Comparison of ENCODE assay signal across 8 mouse cellular contexts in genomic region chr4:107177506-107177905, GRCm38 (mm10). TPM values are rescaled to one million over a fixed set of nuclear protein-coding genes. Genes with fewer than 3 reads are reported as not detected.
DNase-seq lines count a peak whose midpoint lies in the region; ATAC-seq lines count a peak whose summit lies in the region.

No protein-coding gene starts in this region.

- H3K9ac ChIP-seq in kidney, embryonic 16.5 days (replicated peaks; ENCODE audit: low read length), result peak overlapping the region; percentile 77
- H3K9ac ChIP-seq in hindbrain, embryonic 12.5 days, result peak overlapping the region; percentile 91
- peak overlapping the region; percentile 91 for H3K9ac ChIP-seq in midbrain, embryonic 14.5 days (replicated peaks; ENCODE audit: low read length)

- no peak for ATAC-seq in kidney, embryonic 16.5 days (ENCODE audit: low FRiP score, low TSS enrichment)
- no peak for ATAC-seq in hindbrain, embryonic 12.5 days (ENCODE audit: low FRiP score)
- no peak for ATAC-seq in midbrain, embryonic 14.5 days (ENCODE audit: low FRiP score, low TSS enrichment)

- peaks cover 26% of the 10 kb centered on the region for H3K4me1 ChIP-seq in kidney, embryonic 16.5 days (ENCODE audit: insufficient read depth, low read length)
- H3K4me1 ChIP-seq in brown adipose tissue, adult 24 weeks (ENCODE audit: control insufficient read depth, insufficient read depth, insufficient read length, low read length), result peaks cover 4% of the 10 kb centered on the region; the same call in 1 of the 2 replicates
- peaks cover 29% of the 10 kb centered on the region for H3K4me1 ChIP-seq in hindbrain, embryonic 12.5 days
- H3K4me1 ChIP-seq in midbrain, embryonic 14.5 days (ENCODE audit: control insufficient read depth, insufficient read depth, low read length), result peaks cover 17% of the 10 kb centered on the region

- peaks cover 2% of the 10 kb centered on the region; the same call in 1 of the 2 replicates for H3K36me3 ChIP-seq in kidney, embryonic 16.5 days (ENCODE audit: insufficient read depth, low read length)
- H3K36me3 ChIP-seq in hindbrain, embryonic 12.5 days, result peaks cover 16% of the 10 kb centered on the region
- H3K36me3 ChIP-seq in midbrain, embryonic 14.5 days (ENCODE audit: control insufficient read depth, insufficient read depth, low read length), result peaks cover 15% of the 10 kb centered on the region

- peak overlapping the region; percentile 70 for H3K4me3 ChIP-seq in kidney, embryonic 16.5 days (ENCODE audit: low read length)
- H3K4me3 ChIP-seq in brown adipose tissue, adult 24 weeks (ENCODE audit: insufficient read depth, low read depth, low read length), result peak overlapping the region; percentile 88
- H3K4me3 ChIP-seq in hindbrain, embryonic 12.5 days, result peak overlapping the region; percentile 97
- peak overlapping the region; percentile 98 for H3K4me3 ChIP-seq in midbrain, embryonic 14.5 days (replicated peaks; ENCODE audit: low read depth, low read length)

- 35% methylated on average over 11 of the region's 11 CpGs for WGBS in kidney, embryonic 16.5 days
- WGBS in hindbrain, embryonic 12.5 days, result 53% methylated on average over 11 of the region's 11 CpGs
- WGBS in midbrain, embryonic 14.5 days, result 55% methylated on average over 11 of the region's 11 CpGs

- no peak for DNase-seq in kidney, postnatal 25 days
- no peak for DNase-seq in midbrain, embryonic 14.5 days
- DNase-seq in thymus, postnatal 4 days, result no peak
- no peak for DNase-seq in urinary bladder, postnatal 10 days (ENCODE audit: low spot score)
- DNase-seq in gastrocnemius, adult 8-10 months (ENCODE audit: low spot score in 2 of 2), result no peak

- no peaks in the 10 kb centered on the region for H3K9me3 ChIP-seq in kidney, embryonic 16.5 days (ENCODE audit: low read length)
- H3K9me3 ChIP-seq in hindbrain, embryonic 12.5 days (replicated peaks), result no peaks in the 10 kb centered on the region
- H3K9me3 ChIP-seq in midbrain, embryonic 14.5 days (ENCODE audit: control insufficient read depth, low read length), result no peaks in the 10 kb centered on the region

- no peaks in the 10 kb centered on the region for H3K27me3 ChIP-seq in kidney, embryonic 16.5 days (ENCODE audit: insufficient read depth, low read length)
- H3K27me3 ChIP-seq in hindbrain, embryonic 12.5 days, result no peaks in the 10 kb centered on the region
- no peaks in the 10 kb centered on the region for H3K27me3 ChIP-seq in midbrain, embryonic 14.5 days (ENCODE audit: control insufficient read depth, insufficient read depth, low read length)

- peak overlapping the region; percentile 99 for H3K27ac ChIP-seq in kidney, embryonic 16.5 days (ENCODE audit: low read length)
- peak overlapping the region; percentile 87; the same call in 1 of the 2 replicates for H3K27ac ChIP-seq in brown adipose tissue, adult 24 weeks (replicated peaks; ENCODE audit: low read depth, low read length)
- peak overlapping the region; percentile 99 for H3K27ac ChIP-seq in hindbrain, embryonic 12.5 days
- peak overlapping the region; percentile 96 for H3K27ac ChIP-seq in midbrain, embryonic 14.5 days (replicated peaks; ENCODE audit: low read depth, low read length)

- peak overlapping the region; percentile 60 for H3K4me2 ChIP-seq in kidney, embryonic 16.5 days (replicated peaks; ENCODE audit: low read depth, low read length)
- H3K4me2 ChIP-seq in hindbrain, embryonic 12.5 days (replicated peaks), result peak overlapping the region; percentile 55
- peak overlapping the region; percentile 83 for H3K4me2 ChIP-seq in midbrain, embryonic 14.5 days (ENCODE audit: low read length)

RNA-seq across cellular contexts. Expression of gene Tmem59, which starts 0.7 kb away (rescaled TPM):
- polyA plus RNA-seq in kidney, embryonic 16.5 days (2015; fragmentation: Nextera tagmentation; extraction: Ambion mirVana), result 523 and 557 TPM in 2 replicates
- 210 and 225 TPM in 2 replicates for polyA plus RNA-seq in brown adipose tissue, adult 24 weeks (2012; ENCODE audit: insufficient read depth, insufficient read length, missing spikeins)
- 390 and 391 TPM in 2 replicates for polyA plus RNA-seq in hindbrain, embryonic 12.5 days (2016; fragmentation: Nextera tagmentation; extraction: Ambion mirVana)
- polyA plus RNA-seq in midbrain, embryonic 14.5 days (2014; fragmentation: Nextera tagmentation; extraction: Ambion mirVana), result 334 and 361 TPM in 2 replicates
- total RNA-seq in gastrocnemius, adult 8-10 months (2022), result 10 to 100 TPM; 79.9 to 91.5 (median 85.1) TPM

RNA-seq across cellular contexts. Expression of gene Tceanc2, which starts 1.4 kb away (rescaled TPM):
- polyA plus RNA-seq in kidney, embryonic 16.5 days (2015; fragmentation: Nextera tagmentation; extraction: Ambion mirVana), result 22.1 and 29.7 TPM in 2 replicates
- 15.9 and 18.4 TPM in 2 replicates for polyA plus RNA-seq in brown adipose tissue, adult 24 weeks (2012; ENCODE audit: insufficient read depth, insufficient read length, missing spikeins)
- polyA plus RNA-seq in hindbrain, embryonic 12.5 days (2016; fragmentation: Nextera tagmentation; extraction: Ambion mirVana), result 20.8 and 35.2 TPM in 2 replicates
- 15.0 and 18.7 TPM in 2 replicates for polyA plus RNA-seq in midbrain, embryonic 14.5 days (2014; fragmentation: Nextera tagmentation; extraction: Ambion mirVana)
- total RNA-seq in gastrocnemius, adult 8-10 months (2022), result 10 to 100 TPM; 11.0 to 14.8 (median 11.9) TPM

RNA-seq across cellular contexts. Expression of gene Ldlrad1, which starts 31.5 kb away (rescaled TPM):
- not detected in 2 replicates for polyA plus RNA-seq in kidney, embryonic 16.5 days (2015; fragmentation: Nextera tagmentation; extraction: Ambion mirVana)
- polyA plus RNA-seq in brown adipose tissue, adult 24 weeks (2012; ENCODE audit: insufficient read depth, insufficient read length, missing spikeins), result not detected in 2 replicates
- polyA plus RNA-seq in hindbrain, embryonic 12.5 days (2016; fragmentation: Nextera tagmentation; extraction: Ambion mirVana), result not detected in 2 replicates
- polyA plus RNA-seq in midbrain, embryonic 14.5 days (2014; fragmentation: Nextera tagmentation; extraction: Ambion mirVana), result not detected in 2 replicates
- not detected for total RNA-seq in gastrocnemius, adult 8-10 months (2022)
